Mouse (Mus musculus): Measurements from ENCODE around the gene Gm47955.
"Not testable (repeated sequence)": the region's sequence is repeated elsewhere in the genome, so short reads cannot be mapped to it uniquely, and the experiment has no call there.

Gene Gm47955

DNA sequence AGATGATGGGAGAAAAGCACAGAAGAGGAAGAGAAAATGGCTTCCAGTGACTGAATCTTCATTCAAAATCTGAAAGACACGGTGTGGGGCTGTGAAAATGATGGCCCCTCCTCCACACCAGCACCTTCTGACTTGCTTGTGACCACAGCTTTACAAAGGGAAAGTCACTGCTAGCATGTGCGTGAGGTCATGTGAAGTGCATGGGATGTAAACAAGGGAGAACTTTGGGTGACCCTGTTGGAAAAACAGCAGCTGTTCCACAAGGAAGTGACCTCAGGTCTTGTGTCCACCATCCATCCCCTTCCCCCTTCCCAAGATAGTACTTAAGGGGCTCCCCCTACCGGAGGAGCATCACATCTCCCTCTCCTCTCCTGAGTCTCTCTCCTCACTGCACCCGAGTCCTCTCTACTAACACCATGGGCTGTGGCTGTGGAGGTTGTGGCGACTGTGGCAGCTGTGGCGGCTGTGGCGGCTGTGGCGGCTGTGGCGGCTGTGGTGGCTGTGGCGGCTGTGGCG lies at the start of gene Gm47955:
Gm47955 (plus strand) TSS at position 417 of the 516 bp plus-strand sequence.
- DNase-seq = no peak

GRCm38 (mm10) chr1:82913025-82913424 lies 47.1 kb upstream of the Gm47955 start, which contains the start of gene A030005L19Rik:
TSS of gene A030005L19Rik (plus strand) at chr1:82913325.
- DNase-seq = no peak

- not testable (repeated sequence) for DNase-seq
Observed at GRCm38 (mm10) chr1:82913434-82913833, 46.7 kb upstream of the Gm47955 start.

DNA sequence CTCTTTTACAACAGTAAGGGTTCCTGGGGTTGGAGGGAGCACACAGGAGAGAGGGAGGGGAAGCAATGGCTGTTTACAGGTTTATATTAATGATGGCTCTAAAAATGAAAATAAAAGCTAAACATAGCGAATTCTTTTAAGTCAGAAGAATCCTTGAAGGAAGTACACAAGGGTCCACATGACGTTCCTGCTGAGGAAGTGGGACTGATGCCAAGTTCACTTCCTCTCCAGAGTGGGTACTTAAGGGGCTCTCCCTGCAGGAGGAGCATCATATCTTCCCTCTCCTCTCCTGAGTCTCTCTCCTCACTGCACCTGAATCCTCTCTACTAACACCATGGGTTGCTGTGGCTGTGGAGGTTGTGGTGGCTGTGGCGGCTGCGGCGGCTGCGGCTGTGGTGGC lies 35.4 kb upstream of the Gm47955 start, which contains the start of gene A030014E15Rik:
A030014E15Rik (plus strand) TSS at position 268 of the 400 bp plus-strand sequence.
- DNase-seq = peak; percentile 23

DNA sequence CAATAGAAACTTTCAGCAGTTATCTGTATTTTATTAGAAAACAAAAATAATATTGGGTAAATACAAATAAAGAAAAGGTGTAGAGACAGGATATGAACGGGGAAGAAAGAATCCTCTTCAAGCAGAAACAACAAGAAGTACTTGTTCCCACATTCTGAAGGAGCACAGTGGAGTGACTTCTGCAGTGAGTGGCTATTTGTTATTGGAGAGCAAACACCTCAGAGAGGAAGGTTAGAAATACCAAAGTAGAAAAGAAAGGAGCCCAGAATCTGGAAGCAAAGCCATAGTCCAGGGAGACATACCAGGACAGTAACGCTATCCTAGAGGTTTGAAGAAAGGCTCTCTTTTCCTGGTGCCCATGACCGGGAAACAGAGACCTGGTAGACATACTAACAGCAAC lies 29.5 kb upstream of the Gm47955 start:
- not testable (repeated sequence) for DNase-seq

DNA sequence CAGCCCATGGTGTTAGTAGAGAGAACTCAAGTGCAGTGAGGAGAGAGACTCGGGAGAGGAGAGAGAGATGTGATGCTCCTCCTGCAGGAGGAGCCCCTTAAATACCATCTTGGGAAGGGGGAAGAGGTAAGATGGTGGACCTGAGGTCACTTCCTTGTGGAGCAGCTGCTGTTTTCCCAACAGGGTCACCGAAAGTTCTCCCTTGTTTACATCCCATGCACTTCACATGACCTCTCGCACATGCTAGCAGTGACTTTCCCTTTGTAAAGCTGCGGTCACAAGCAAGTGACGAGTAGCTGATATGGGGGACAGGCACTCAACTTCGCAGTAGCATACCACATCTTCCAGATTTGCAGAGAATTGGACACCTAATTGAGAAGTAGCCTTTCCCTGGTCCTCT lies 28.8 kb upstream of the Gm47955 start, which contains the start of gene Gm6217:
Gm6217 (minus strand) TSS at position 74 of the 400 bp plus-strand sequence.
- DNase-seq = not testable (repeated sequence)

DNA sequence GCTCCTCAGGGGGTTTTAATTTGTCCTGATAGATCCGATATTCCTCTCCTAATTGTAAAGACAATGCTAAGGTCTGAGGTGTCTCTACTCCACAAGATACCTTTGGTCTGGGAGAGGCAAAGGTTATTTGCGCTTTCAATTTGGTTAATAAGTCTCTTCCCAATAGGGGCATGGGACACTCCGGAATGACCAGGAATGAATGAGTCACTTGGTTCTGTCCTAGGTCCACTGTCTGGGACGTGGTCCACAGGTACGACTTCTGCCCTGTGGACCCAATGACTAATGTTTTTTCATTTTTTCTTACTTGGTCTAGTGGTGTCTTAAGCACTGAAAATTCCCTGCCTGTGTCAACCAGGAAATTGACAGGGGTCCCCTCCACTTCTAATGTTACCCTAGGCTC lies 21.4 kb upstream of the Gm47955 start:
- DNase-seq = no peak

GRCm38 (mm10) chr1:82942505-82942904 lies 17.6 kb upstream of the Gm47955 start:
- not testable (repeated sequence) for DNase-seq

GRCm38 (mm10) chr1:82943295-82943694 lies 16.8 kb upstream of the Gm47955 start, which contains the start of gene A030003K21Rik:
TSS of gene A030003K21Rik (minus strand) at chr1:82943388.
- DNase-seq = not testable (repeated sequence)

DNA sequence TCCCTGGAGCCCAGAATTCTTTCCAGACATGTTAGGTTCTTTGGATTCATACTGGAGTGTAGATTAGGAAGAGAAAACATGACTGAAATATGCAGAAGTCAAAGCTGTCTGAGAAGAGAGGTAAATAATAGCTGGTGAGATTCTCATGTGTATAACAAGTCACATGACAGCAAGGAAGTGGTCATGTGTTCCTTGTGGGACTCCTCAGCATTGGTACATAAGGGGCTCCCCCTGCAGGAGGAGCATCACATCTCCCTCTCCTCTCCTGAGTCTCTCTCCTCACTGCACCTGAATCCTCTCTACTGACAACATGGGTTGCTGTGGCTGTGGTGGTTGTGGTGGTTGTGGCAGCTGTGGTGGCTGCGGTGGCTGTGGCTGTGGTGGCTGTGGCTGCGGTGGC lies 14.1 kb upstream of the Gm47955 start:
- DNase-seq = not testable (repeated sequence)

GRCm38 (mm10) chr1:82948601-82949000 lies 11.5 kb upstream of the Gm47955 start:
- DNase-seq = no peak

DNA sequence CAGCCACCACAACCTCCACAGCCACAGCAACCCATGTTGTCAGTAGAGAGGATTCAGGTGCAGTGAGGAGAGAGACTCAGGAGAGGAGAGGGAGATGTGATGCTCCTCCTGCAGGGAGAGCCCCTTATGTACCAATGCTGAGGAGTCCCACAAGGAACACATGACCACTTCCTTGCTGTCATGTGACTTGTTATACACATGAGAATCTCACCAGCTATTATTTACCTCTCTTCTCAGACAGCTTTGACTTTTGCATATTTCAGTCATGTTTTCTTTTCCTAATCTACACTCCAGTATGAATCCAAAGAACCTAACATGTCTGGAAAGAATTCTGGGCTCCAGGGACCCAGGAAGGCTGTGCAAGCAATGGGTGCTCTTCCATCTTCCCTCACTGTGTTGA lies 4.2 kb upstream of the Gm47955 start, which contains the start of gene Gm7544:
Gm7544 (minus strand) TSS at position 101 of the 400 bp plus-strand sequence.
- DNase-seq = not testable (repeated sequence)

- no peak for DNase-seq
Observed at GRCm38 (mm10) chr1:82966413-82966812, 6.3 kb downstream of the Gm47955 start.

- peak; percentile 49 for DNase-seq
Observed at GRCm38 (mm10) chr1:82972046-82972445, 12.0 kb downstream of the Gm47955 start.

DNA sequence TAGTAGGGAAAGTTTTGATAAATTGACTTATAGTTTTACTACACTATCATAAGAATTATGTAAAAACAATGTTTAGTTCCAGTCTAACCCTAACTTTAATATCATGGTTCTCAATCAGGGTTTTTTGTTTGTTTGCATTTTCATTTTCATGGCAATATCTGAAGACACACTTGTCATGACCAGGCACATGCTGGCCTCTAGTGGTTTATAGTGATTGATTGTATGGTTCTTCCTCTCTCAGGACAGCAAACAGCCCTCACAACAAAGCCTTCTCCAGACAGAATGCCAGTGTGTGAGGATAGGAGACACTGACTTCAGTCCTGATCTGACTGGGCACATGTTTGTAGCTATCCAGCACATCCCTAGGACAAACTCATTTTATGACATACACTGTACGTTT lies 13.2 kb downstream of the Gm47955 start:
- DNase-seq = peak; percentile 19

DNA sequence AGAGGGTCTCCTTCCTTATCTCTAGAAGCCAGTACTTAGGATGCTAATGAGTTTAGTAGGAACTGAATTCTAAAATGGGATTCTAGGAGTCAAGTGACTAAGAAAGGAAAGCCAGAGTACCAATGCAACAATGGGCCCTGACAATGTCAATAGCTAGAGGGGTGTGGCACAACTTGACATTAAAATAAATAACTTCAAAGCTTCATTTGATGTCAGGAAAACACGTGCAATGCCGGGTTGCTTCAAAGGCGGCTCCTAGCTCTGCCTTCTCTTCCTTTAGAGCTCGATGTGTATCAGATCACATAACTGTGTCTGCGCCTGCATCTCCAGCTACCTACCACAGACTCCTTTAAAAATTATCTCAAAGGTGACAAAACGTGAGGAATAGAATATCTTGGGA lies 13.8 kb downstream of the Gm47955 start:
- no peak for DNase-seq

- DNase-seq = peak; percentile 21
Observed at GRCm38 (mm10) chr1:82974342-82974741, 14.3 kb downstream of the Gm47955 start.

DNA sequence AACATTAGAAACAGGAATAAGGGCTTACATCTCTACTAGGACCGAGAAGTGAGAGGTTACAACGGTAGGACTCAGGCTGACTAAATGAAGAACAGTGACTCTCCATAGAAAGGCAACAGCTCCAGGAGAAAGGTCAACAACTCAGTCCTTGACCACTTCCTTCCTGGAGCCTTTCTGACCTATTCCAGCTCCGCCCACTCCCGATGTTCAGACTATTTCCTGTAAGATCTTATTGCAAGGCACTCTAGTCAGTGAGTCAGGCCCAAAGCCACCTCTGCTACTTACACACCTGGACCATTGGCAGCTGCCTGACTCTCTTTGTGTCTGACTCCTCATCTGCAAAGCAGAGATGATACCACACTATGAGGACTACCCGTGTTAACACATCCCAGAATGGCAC lies 15.7 kb downstream of the Gm47955 start:
- peak; percentile 25 for DNase-seq

GRCm38 (mm10) chr1:82977840-82978239 lies 17.8 kb downstream of the Gm47955 start:
- DNase-seq = no peak

GRCm38 (mm10) chr1:82986738-82987137 lies 26.7 kb downstream of the Gm47955 start:
- no peak for DNase-seq

DNA sequence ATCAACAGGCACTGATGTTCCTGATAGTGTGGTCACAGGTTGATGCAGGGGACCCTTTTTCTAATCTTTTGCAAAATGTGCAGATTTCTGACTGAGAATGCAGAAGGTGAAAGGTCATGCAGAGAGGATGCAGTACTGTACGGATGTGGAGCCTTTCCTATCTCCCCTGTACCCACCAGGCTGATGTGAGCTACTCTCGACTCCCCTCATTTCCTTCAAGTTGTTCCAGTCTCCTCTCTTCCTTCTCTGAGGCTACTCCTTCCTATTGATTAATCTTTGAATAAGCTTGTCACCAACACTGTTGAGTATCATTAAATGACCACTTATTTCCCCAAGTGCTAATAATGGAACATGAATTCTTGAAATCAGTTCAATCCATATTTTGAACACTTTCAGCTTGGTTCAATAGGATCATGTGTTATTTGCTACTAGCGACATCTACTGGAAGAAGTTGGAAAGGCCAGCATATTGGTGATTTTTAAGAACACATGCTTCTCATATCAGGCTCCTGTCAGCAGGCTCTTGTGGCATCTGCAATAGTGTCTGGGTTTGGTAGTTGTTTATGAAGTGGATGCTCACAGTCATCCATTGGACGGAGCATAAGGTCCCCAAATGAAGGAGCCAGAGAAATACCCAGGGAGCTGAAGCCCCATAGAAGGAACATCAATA lies 27.6 kb downstream of the Gm47955 start:
- peak; percentile 60 for DNase-seq

DNA sequence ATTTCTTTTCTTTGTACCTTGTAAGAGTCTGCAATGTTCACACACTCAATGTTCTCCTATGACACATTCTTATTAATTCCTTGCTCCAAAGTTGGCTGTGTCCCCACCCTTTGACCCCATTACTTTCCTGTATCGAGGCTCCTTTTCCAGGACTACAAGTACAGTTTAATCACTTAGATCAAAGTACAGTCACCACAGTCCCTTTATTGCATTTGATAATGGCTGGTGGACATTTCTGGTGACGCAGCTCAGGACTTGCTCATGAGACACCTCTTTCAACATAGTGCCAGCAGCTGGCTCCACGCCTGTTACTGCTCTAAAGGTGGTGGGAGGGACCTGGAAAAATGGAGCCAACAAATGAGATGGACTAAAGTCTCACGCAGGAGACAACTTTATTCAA lies 31.0 kb downstream of the Gm47955 start:
- no peak for DNase-seq

DNA sequence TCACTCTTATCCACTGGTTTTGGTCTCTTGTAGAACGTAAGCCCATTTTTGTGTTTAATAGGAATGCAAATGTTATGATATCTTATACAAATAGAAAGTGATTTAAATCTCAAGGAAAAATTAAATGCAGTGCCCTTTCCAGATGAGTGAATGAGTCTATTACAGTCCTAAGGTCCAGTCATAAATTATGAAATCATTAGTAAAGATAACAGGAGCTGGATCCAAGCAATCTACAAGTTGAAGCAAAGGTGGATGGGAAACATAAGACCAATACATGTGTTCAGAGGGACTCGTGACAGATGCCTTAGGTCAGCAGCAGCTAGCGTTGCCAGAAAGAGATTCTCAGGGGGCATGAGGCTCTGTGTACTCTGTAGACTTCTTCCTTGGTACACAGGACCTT lies 31.5 kb downstream of the Gm47955 start:
- DNase-seq = no peak

DNA sequence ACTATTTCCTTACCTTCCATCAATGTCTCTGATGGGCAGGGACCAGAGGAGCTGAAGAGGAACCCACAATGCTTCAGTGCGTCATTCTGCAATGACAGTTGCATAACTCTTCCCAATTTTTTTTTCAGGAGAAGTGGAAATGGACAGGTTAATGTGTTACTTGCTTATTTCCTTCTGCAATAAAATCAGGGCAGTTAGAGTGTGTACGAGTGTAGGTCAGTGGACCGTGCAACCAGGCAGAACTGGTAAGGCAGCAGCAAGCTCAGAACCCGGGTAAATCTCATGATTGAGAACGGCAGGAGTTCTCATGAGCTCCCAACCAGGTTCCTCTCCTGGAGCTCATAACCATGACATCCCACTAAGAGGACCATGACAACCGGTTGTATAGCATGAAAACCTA lies 32.0 kb downstream of the Gm47955 start:
- DNase-seq = peak; percentile 45

Measured in kidney, postnatal 10 days (tissue).